Mouse (Mus musculus) E14TG2a.4 (cell line): ENCODE data around the gene Olfr1496.

Experiments used
- CTCF ChIP-seq: conservative IDR thresholded peaks from 2 replicates; pipeline ENCODE4 v1.5.1; 2014; ENCODE audit warnings: low read length
- NANOG ChIP-seq: IDR thresholded peaks from 2 replicates; pipeline ENCODE4 v1.6.1; 2014; ENCODE audit warnings: borderline replicate concordance, low read length, mixed read lengths
- POU5F1 ChIP-seq: IDR thresholded peaks from 2 replicates; pipeline ENCODE4 v1.6.1; 2014; ENCODE audit warnings: low read length, borderline replicate concordance

DNA sequence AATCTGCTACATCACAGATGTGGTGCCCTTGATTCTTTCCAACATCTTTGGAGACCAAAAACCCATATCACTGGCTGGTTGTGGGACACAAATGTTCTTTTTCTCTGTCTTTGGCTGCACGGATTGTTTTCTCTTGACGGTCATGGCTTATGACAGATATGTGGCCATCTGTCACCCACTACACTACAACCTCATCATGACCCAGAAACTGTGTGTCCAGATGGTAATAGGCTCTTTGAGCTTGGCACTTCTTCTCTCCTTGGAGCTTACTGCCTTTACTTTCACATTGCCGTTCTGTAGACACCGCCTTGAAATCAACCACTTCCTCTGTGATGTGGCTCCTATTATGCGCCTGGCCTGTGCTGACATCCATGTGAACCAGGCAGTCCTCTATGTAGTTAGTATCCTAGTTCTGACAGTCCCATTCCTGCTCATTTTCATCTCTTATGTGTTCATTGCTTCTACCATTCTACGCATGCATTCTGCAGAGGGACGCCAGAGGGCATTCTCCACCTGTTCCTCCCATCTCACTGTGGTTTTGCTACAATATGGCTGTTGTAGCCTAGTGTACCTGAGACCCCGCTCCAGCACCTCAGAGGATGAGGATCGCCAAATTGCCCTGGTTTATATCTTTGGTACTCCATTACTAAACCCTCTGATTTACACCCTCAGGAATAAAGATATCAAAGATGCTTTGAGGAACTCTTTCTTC is 9.0 kb upstream of the Olfr1496 start:
- TF ChIP-seq CTCF, result peak; percentile 24; the same call in 1 of the 2 replicates
- TF ChIP-seq POU5F1, result no peak
- no peak for TF ChIP-seq NANOG
